Mouse (Mus musculus): ENCODE results near the gene Olfr552.
"Not testable (repeated sequence)": the region's sequence is repeated elsewhere in the genome, so short reads cannot be mapped to it uniquely, and the experiment has no call there.

Olfr552 gene

GRCm38 (mm10) chr7:102597378-102598031, at the start of gene Olfr552:
Gene Olfr552 (plus strand): TSS chr7:102597770.
- no peak for DNase-seq

GRCm38 (mm10) chr7:102549570-102549969, 48.0 kb upstream of the Olfr552 start, which contains the start of gene Olfr549:
Gene Olfr549 (plus strand): TSS chr7:102549870.
- no peak for DNase-seq

- no peak for DNase-seq
Observed at GRCm38 (mm10) chr7:102553279-102553678, 44.3 kb upstream of the Olfr552 start.

- peak; percentile 37 to 71 for DNase-seq
Observed at GRCm38 (mm10) chr7:102564999-102565997, 32.3 kb upstream of the Olfr552 start, which contains the start of gene Trim21. Gene Trim21 (minus strand): TSS chr7:102565486.

- no peak for DNase-seq
Observed at GRCm38 (mm10) chr7:102566219-102566618, 31.4 kb upstream of the Olfr552 start.

GRCm38 (mm10) chr7:102571142-102571541, 26.4 kb upstream of the Olfr552 start, which contains the start of gene Olfr550:
Gene Olfr550 (plus strand): TSS chr7:102571442.
- no peak for DNase-seq

- DNase-seq, result no peak
Observed at GRCm38 (mm10) chr7:102573174-102573830, 24.3 kb upstream of the Olfr552 start.

GRCm38 (mm10) chr7:102575998-102576397, 21.6 kb upstream of the Olfr552 start:
- no peak for DNase-seq

GRCm38 (mm10) chr7:102591786-102592185, 5.8 kb upstream of the Olfr552 start, which contains the start of gene Olfr551:
Gene Olfr551 (minus strand): TSS chr7:102591886.
- DNase-seq, result no peak

- DNase-seq, result no peak
Observed at GRCm38 (mm10) chr7:102618118-102618517, 20.5 kb downstream of the Olfr552 start, which contains the start of gene Olfr553. Gene Olfr553 (minus strand): TSS chr7:102618218.

GRCm38 (mm10) chr7:102619608-102620007, 22.0 kb downstream of the Olfr552 start:
- peak in 1 of 2 experiments; percentile 30 for DNase-seq

GRCm38 (mm10) chr7:102620368-102620767, 22.8 kb downstream of the Olfr552 start:
- peak; percentile 6 to 11 for DNase-seq

GRCm38 (mm10) chr7:102636665-102637064, 39.1 kb downstream of the Olfr552 start:
- peak in 1 of 2 experiments; percentile 51 for DNase-seq

- no peak for DNase-seq
Observed at GRCm38 (mm10) chr7:102638132-102638531, 40.6 kb downstream of the Olfr552 start, which contains the start of gene Olfr554. Gene Olfr554 (plus strand): TSS chr7:102638432.

- DNase-seq, result not testable (repeated sequence)
Observed at GRCm38 (mm10) chr7:102644945-102645344, 47.4 kb downstream of the Olfr552 start.
